Mouse (Mus musculus): ENCODE data around the gene Krt39.

Krt39 gene

DNA sequence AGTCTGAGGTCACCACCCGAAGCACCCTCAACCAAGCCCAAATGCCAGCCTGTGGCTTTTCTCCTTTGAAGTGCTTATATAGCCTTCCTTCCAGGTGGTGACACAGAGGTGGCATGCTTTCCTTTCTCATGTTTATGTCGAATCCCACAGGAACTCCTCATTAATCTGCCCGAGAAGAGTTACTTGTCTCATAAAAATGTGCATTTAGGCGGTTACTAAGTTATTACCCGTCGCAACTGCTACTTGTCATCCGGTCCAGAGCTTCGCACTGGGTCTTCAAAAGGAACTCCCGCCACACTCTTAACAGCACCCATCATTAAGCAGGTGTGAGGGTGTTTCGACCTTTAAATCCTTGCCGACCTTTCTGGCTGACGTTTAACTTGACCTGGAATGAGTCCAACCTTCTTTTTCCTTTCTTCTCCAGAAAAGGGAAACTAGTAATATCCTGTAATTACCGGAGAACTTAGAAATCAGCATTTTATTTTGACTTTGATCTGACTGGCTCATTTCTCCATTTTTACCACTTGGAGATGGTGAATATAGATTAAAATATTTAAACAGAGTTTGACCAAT is at the start of gene Krt39:
TSS of gene Krt39 (minus strand) at position 51 of the 573 bp plus-strand sequence.
- no peak for DNase-seq (ENCODE audit: low read depth, low spot score)

DNA sequence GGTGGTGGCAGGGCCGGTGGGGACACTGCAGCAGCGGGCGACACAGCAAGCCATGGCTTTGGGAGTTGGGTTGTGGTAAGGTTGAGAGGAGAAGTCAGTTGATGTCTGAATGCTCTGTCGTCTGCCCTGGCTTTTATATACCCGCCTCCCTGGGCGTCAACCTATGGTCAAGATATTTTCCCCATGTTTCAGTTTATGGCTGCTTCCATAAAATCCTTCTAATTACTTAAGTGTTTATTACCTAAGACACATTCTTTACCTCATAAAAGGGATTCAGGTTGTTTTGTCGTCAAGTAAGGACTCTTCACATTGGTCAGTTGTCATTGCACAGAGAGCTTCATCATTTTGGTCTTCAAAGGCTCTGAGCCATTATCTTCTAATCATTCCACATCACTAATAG is 45.4 kb upstream of the Krt39 start, which contains the start of gene Krtap3-1:
TSS of gene Krtap3-1 (minus strand) at position 101 of the 400 bp plus-strand sequence.
- DNase-seq (ENCODE audit: low read depth, low spot score): no peak

DNA sequence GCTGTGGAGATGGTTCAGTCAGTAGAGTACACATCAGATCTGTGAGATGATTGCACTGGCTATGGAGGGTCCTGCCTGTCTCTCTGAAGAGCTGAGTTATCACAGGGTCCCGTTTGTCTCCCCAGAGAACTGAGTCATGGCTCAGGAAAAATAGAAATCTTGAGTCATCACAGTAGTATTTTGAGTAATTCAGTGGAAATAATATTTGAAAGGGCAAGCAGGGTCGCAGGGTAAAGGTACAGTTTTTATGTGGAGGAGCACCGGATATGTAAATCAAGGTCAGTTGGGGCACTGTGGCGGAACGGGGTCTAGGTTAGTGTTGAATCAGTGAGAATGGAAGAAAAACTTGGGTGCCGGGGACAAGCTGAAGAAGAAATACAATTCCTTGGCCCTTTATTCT is 41.4 kb upstream of the Krt39 start:
- DNase-seq (ENCODE audit: low read depth, low spot score): no peak

DNA sequence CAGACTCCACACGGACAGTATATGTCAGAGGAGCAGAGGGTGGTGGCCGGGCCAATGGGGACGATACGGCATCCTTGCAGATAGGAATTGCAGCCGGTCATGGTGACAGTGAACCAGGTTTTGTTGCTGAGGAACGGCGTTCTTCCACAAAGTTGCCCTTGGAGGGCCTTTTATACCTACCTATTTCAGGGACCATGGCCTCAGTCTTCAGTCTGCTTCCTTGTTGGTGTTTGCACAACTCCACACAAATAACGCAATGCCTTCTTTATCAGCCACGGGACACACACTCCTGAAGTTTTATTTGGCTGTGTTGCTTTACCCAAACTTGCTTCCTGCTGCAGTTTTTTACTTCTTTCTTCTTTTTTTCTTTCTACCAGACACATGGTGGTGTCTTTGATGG is 38.2 kb upstream of the Krt39 start, which contains the start of gene Gm11939:
TSS of gene Gm11939 (minus strand) at position 101 of the 400 bp plus-strand sequence.
- no peak for DNase-seq (ENCODE audit: low read depth, low spot score)

DNA sequence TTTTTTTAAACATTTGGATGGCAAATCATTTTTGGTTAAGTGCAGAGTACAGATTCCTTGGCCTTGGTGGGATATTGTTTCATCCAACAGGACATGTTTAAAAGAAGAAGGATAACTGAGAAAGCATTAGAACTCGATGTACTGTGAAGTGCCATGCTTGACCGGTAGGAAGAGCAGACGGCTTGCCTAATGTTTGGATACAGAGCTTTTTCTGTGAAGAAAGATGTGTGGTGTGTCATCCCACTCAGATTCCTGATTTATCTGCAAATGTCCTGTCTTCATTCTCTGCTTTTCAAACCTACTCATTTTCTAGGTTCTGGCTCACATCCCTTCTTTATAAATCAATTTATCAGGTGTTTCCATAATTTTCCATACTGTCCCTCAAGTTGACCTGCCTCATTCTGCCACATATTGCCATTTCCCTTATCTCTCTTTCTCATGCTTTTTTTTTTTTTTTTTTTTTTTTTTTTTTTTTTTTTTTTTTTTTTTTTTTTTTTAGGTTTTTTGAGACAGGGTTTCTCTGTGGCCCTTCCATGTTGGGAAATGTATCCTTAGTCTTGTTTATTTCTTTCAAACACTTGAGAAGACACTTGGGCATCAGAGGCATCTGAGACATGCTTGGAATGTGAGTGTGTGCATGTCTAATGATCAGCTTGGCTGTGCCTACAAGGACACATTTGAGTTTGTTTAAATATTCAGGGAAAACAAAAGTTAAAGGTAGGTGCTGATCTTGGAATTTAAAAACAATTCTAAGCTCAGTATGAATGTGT is 37.0 kb upstream of the Krt39 start:
- peak; percentile 39 for DNase-seq (ENCODE audit: low read depth, low spot score)

DNA sequence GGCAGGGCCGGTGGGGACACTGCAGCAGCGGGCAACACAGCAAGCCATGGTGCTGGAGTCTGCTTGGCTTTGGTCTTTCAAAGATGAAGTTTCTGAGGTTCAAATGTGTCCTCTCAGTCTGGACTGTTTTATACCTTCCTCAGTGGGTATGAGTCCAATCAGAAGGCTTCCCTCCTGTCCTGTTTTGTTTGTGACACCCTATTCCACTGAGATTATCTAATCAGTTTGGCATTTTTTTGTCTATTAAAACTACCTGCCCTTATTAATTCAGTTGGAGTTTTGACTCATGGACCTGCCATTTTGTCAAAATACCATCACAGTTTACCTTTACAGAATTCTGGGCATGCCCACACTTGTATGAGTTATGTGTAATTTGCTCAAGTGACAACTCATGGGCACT is 35.6 kb upstream of the Krt39 start, which contains the start of gene Krtap3-2:
TSS of gene Krtap3-2 (minus strand) at position 101 of the 400 bp plus-strand sequence.
- no peak for DNase-seq (ENCODE audit: low read depth, low spot score)

DNA sequence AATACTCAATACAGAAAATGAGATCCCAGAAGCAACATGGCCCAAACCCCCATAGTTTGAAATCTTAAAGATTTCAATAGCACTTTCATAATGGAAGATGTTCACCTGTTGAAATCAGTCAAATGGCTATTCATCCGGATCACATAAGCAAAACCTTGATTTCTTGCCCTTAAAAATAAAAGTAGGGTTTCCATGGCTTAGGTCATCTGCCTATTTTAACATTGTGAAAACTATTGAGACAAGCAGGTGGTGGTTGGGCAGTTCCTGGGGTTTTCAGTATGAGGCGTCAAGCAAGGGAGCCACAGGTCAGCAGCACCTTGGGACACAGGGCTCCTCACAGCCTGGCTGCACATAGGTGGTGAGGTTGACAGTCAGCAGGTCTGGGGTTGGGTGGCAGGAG is 35.1 kb upstream of the Krt39 start:
- no peak for DNase-seq (ENCODE audit: low read depth, low spot score)

DNA sequence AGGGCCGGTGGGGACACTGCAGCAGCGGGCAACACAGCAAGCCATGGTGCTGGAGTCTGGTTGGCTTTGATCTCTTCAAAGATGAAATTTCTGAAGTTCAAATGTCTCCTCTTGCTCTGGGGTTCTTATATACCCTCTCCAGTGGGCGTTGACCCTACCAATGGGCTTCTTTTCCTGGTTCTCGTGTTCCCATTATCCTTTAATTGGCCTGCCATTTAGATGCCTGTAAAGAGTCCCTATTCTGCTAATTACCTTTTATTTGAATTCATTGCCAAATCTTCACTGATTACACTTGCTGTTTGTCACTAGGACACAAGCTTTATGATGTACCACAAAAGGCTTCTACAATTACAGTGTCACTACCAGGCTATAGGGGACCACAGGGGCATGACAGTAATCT is 29.6 kb upstream of the Krt39 start, which contains the start of gene Krtap3-3:
TSS of gene Krtap3-3 (minus strand) at position 101 of the 400 bp plus-strand sequence.
- no peak for DNase-seq (ENCODE audit: low read depth, low spot score)

DNA sequence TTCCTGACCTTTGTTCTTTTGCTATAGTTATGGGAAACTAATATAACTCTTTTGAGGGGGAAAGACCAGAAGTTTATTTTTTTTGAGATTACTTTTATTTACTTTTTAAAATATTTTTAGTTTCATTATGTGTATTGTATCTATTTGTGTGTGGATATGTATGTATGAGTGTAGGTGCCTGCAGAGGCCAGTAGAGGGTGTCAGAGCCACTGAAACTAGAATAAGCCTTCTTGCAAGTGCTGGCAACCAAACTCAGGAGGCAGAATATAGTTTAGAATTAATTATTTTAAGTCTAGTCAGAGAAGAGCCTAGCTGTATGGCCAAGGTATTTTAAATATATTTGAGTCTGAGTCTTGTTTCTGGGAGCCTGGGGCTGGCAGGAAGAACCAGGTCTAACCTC is 26.8 kb upstream of the Krt39 start:
- DNase-seq (ENCODE audit: low read depth, low spot score): no peak

DNA sequence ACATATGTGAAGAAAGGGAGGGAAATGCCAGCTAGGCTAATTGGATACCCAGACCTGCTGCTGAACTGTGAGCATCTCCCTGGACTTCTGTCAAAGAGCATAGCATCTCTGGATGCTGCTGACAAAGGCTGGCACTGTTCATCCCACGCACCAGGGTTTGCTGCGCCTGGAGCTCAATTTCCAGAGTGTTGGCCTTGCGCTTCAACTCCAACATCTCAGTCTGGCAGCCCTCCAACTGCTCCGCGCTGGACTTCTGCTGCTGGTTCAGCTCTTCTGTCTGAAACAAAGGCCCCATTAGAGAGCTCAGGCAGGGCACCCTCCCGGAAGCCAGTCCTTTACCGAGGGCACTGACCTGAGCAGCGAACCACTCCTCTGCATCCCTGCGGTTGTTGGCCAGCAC is 18.6 kb upstream of the Krt39 start:
- peak; percentile 41 for DNase-seq (ENCODE audit: low read depth, low spot score)

DNA sequence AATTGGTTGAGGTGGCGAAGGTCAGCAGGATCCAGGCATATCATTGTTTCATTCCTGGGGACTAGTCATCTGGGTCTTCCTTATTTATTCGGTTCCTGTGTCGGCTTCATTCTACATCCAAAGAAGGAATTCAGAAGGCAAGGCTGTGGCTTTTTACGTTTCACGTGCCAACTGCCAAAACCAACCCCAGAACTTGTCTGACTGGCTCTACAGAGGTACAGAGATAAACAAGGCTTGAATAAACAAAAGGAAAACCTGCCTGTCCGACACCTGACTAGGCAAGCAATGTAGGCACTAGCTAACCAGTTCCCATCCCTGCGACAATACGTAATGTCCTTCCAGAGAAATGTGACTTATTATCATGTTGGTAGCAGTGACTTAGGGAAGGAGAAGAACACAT is 7.0 kb downstream of the Krt39 start:
- no peak for DNase-seq (ENCODE audit: low read depth, low spot score)

DNA sequence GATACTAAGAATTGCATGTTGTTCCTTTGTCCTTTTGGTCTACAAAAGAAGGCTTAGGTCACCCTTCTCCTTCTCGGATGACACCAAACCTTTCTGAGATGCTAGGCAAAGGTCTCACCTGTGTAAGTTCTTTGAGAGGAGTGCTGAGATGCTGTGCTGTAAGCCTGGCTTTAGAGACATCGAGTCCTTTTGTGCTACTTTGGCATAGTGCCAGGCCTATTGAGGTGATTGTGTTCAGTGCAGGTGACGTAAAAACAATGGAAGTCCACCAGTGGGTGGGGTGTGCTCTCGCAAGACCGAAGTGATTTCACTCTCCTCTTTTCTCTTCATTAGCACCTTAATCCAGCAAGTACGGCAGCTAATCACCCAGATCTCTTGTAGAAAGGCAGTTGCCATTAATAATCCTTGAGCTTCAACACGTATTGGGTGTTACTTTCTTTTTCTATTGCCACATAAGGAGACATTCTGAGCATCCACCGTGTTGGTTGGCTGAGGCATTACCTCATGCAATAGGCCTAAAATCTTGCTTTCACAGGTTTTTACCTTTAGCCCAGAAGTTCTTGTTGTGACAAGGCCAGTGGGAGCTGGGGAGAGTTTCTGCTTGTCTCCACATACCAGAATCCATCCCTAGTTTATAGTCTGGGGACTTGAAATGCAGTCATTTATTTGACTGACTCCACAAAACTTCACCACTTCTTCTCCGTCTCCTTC is 20.9 kb downstream of the Krt39 start:
- DNase-seq (ENCODE audit: low read depth, low spot score): no peak

DNA sequence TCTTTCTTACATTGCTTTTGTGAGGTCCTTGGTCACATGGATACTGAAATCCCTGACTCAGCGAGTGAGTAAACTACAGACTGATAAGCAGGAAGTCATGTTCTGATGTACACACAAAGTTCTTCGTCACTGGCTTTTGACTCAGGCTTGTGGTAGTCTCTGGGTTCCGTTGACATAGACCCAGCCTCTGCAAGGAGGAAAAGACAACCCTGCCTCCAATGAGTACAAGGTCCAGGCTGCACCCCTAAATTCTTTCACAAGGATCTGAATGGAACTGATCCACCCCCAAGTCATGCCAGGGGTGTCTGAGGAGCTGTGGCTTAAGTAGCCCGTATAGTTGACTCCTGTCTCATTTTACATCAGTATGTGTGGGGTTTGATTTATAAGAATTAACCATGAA is 24.7 kb downstream of the Krt39 start:
- no peak for DNase-seq (ENCODE audit: low read depth, low spot score)

DNA sequence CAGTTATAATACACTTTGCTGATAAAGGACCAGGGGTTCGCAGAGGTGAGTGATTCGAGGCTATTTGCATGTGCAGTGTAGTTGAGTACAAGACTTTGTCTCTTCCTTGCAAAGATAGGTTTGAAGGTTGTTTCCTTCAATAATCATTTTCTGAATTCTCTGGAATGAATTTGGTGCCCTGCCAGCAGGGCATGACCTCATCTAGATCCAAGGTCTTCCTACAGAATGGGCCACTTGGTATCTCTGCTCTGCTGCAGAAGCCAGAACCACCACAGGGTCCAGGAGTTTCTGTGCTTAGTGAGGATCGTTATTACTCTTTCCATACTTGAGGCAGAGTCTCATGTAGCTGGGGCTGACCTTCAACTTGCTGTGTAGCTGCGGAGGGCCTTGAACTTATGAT is 26.4 kb downstream of the Krt39 start:
- DNase-seq (ENCODE audit: low read depth, low spot score): no peak

DNA sequence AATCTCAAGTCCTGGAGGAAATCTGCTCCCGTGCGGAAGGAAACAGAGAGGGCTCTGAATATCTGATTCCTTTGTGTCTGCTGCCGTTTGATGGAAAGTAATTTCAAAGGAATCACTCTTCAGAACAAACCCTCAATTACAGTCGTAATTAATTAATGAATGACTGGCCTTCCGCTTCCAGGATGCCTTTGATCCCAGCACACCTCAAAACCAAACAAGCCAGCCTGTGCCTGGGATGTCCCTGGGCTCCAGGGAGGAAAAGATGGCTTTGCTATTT is 27.6 kb downstream of the Krt39 start:
- no peak for DNase-seq (ENCODE audit: low read depth, low spot score)

DNA sequence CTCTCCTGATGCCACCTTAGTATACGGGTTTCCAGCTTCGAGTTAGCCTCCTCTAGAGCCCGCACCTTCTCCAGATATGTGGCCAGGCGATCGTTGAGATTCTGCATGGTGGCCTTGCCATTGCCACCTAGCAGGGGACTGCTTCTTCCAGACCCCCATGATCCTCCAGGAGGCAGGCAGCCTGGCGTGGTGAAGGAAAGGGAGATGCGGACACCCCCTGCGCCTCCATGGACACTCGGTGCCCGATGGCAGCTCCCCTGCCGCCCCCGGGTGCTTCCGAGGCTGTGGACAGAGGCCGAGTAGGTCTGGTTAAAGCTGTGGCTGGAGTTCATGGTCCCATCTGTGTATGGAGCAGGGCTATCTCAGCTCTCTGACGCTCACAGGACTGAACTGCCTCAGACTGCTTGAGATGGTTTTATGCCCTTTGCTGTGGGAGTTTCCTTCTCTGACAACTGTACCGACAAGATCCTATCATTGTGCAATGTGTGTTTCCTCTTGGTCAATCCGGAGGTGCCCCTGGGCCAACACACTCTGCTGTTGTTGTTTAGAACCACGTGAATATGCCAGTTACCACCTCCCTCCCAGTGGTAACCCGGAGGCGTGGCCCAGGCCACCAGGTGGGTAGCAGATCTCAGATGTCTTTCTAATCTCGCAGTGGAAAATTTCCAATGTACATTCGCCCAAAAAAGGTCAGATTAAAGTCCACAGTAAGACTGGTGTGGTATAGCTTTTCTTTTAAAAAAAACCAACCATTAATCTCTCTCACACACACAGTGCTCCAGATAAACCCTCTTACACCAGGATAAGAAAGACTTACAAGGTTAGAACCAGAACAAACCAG is 28.2 kb downstream of the Krt39 start, which contains the start of gene Krt23:
TSS of gene Krt23 (minus strand) at position 405 of the 841 bp plus-strand sequence.
- DNase-seq (ENCODE audit: low read depth, low spot score): no peak

DNA sequence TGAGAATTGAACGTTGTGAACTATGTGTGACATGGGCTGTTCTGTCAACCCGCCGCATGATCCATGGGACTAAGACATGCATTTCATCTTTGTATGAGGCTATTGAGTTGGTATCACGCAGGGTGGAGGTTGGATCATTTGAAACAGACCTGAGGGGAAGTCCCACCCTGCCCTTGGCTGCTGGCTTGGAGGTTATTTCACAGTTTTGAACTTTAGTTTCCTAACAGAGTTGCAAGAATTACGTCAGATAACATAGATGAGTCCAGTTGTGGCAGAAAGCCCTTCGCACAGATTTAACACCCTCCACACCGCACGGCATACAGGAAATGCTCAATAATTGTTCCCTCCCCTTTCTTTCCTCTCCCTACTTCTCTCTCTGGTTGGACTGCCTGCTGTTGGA is 30.1 kb downstream of the Krt39 start:
- DNase-seq (ENCODE audit: low read depth, low spot score): no peak

DNA sequence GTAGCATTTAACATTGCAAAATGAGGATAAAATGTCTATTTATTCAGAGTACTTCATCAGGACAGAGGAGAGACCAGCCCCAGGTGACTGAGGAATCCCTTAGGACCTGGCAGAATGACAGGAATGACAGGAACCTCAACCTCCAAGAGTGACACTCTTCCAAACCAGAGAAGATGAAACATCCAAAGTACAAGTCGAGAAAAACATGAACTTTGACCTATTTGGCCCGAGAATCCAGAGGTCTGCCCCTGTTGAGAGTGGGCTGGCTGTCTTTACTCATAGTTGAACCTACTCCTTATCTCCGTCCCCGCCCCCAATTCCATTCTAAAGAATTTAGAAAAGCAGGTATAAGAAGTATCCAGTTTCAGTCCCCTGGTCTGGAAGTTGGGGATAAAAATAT is 30.5 kb downstream of the Krt39 start:
- no peak for DNase-seq (ENCODE audit: low read depth, low spot score)

DNA sequence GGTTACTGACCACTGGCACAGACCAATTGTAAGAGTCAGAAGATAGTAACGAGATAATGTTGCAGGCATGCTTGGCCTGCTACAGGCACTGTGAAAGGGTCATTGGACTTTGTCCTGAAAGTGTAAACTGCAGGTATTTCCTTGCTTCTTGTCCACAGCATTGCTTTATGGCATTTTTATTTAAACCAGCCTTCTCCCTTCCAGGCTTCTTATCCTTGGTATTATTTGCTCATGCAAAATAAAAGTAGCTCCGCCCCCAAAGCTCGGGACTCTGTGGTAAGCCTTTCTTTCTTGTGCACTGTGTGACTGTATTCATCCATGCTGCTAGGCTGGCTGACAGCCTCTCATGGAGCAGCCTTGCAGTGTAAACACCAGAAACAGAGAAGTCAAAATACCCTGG is 31.9 kb downstream of the Krt39 start:
- no peak for DNase-seq (ENCODE audit: low read depth, low spot score)

DNA sequence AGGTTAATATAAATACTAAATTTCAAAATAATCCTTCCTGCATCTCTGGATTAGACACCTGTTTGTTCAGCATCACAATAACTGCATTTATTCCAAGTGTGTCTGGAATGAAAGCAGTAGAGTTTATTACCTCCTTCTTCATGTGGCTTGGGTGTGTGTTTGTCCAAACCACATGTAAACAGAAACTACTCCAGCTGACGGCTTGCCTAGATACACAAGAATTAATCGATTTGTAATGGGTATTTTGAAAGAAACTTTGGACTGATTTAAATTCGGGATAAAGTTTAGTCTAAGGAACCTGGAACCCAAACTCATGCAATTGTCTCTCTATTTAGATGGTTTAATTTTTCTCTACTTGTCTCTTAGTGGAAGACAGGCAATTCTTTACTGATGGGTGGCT is 46.2 kb downstream of the Krt39 start:
- DNase-seq (ENCODE audit: low read depth, low spot score): no peak

DNA sequence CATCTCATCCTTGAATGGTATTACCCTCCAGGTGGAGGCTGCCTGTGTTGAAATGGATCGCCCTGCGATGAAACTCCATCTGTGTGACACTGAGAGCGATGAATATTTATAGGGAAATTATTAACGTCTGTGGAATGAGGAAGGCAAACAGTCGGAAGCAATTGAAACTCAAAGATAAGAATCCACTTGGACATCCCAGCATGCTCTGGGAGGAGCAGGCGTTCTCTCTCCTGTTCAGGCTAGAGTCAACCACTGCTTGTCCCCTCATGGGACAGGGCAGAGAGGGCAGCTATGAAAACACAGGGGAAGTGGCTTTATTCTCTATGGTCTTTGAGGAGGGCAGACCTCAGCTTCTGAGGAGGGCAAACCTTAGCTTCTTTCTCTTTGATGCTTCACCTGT is 47.7 kb downstream of the Krt39 start:
- no peak for DNase-seq (ENCODE audit: low read depth, low spot score)

DNA sequence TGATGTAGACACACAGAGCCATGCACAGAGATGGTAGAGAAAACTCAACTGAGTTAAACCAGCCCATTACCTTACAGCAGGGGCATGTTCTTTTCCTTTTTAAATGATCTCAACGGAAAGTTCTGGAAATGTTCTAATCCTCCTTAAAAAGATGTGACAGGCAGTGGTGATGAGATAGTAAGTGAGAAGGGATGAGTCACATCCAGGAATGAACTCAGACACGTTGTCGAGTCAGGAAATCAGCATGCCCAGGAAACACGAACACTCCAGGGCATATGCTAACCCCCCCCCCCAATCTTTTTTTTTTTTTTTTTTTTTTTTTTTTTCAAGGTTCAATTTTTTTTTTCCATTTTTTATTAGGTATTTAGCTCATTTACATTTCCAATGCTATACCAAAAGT is 48.7 kb downstream of the Krt39 start:
- no peak for DNase-seq (ENCODE audit: low read depth, low spot score)
